Mouse (Mus musculus) T-helper 2 cell (primary cell): ENCODE results near the gene Cdx4.

Experiments
- in situ Hi-C: fragments of 300-600 bp; cut with MboI, MseI; formaldehyde crosslinking; loops from one replicate; pipeline ENCODE4 v1.15.1; 2025; ENCODE audit warnings: high pct_unique_total_duplicates

Gene Cdx4

DNA sequence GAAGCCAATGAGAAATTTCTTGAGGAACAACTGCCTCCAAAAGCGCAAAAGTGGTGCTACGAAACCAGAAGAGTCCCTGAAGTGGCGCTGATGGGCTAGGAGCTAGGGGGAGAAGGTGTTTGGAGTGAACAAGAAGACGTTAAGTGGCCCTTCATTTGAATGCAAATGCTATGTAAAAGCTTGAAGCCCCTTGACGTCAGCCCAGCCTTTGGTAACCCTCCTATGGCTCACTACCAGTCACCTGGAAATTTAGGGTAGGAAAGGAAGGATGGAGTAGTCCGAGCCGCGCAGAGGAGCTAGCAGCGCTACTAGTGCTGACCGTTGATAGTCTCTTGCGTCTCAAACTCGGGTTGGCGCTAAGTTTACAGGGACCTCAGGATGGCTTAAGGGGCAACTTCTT is at the start of gene Cdx4:
Cdx4 (plus strand) TSS at position 253 of the 400 bp plus-strand sequence.
- in situ Hi-C loops: no loop called here

DNA sequence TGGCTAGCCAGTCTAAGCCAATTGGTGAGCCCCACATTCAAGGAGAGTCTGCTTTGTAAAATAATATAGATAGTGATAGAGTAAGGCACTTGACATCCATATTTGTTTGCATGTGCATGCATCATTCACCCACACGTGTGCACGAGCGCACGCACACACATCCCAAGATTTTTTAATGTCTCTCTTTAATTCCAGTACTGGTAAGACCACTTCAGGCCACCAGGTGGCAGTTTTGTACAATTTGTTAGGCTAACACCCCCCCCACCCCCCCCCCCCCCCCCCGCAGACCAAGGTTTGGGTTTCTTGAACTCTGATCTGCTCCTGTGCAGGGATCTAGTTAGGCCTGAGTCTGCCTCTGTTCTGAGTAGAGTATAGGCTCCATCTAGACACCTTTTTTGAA is 46.9 kb upstream of the Cdx4 start:
- in situ Hi-C loops: no loop called here

DNA sequence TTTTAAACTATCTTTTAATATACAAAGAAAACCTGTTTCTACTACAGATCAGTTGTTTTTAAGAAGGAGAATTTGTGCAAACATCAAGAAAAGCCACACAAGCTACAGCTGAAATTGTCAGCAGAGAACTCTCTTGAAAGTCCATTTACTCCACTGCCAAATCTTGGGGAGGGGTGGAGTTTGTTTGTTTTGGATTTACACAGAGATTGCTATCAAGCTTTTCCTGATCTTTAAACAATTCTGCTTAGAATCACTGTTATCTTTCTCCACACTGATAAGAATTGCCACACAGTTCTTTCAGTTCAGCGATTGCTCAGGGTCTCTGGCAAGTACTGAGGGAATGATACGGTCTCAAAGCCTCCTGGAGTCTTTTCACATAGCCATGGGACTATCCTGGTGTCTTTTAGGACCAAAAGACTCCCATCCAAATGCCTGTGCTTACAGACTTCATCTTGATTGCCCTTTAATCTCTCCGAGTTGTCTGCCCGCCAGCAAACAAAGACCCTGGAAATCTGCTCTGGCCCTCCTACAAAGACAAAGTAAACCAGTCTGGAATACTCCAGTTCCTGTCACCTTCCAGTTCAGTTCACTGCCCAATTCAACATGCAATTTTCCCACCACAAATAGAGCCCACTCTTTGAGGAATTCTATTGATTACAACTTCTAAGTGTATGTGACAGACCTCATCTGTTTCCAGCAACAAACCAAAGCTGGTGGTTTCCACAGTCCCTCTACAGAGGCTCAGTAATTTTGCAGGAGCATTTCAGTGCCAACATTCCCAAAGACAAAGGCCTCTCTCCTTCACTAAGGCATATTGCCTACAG is 34.1 kb upstream of the Cdx4 start:
- in situ Hi-C loops: no loop called here

DNA sequence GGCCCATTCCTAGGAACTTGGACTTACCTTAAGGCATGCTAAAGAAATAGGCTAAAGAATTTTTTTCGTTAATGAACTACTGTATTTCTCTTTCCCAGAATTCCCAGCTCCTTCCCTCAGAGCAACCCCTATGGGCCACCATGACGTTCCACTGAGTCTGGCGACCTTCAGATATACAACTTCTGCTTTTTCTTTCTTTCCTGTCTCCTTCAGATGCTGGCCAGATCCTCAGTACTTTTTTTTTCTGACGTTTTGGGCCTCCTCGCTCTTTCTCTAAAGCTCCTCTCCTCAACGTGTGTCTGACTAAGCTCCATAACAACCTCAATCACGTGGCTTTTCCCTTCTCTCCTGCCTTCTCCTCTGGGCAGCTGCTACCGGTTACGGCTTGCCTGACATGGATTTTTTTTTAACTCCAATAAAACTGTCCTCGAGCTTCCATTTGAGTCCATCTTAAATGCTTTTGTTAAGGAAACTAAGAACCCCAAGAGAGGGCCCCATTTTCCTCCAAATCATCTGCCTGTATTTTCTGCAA is 33.3 kb upstream of the Cdx4 start:
- in situ Hi-C loops: no loop called here

DNA sequence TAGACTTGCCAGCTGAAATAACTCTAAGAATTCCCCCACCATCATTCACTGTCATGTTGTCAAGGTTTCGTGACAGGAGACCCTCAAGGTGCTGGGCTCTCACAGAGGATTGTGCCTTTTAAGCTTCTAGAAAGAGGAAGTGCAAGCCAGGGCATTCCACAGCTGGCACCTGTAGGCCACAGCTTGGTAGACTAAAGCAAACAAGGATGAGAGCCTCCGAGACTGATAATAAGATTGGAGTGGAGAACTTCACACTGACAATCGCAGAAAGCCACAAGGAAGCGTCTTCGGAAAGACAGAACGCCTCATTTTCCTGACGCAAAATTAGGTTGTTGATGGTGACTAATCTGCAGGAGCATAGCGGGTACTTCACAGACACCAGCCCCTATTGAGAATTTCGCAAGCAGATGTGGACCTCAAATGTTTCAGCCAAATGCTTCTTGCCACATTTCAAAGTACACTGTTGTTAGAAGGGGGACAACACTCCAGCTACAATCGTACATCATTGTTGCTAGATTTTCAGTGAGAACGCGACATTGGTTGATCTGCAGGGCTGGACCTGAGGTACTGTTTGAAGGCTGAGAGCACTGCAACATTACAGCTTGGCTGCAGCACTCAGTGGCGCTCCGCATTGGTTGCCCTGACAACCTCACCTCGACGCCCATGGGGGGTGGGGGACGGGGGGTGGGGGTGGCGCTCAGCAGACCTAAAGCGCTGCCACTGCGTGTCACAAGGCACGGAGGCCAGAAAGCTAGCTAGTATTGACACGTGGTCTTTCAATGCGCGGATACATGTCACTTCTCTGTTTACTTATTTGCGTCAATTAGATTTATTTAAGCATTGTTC is 32.5 kb upstream of the Cdx4 start:
- in situ Hi-C loops: no loop called here

DNA sequence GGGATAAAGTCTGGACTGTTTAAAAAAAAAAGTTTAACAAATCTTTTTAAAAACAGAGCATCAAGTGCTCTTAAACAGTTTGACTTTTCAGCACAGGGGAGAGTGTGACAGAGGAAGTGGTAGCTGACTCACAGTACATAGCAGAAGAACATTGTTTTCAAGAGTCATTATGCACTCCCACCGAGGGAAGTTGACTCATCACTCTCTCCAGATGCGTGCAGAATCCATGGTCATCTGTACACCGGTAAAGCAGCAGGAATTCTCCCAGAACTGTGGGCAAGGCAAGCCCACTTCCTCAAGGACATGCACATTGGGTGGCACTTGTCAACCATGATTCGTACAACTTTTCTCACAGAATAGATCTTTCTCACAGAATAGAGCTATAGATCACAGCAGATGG is 22.3 kb upstream of the Cdx4 start:
- in situ Hi-C loops: no loop called here

DNA sequence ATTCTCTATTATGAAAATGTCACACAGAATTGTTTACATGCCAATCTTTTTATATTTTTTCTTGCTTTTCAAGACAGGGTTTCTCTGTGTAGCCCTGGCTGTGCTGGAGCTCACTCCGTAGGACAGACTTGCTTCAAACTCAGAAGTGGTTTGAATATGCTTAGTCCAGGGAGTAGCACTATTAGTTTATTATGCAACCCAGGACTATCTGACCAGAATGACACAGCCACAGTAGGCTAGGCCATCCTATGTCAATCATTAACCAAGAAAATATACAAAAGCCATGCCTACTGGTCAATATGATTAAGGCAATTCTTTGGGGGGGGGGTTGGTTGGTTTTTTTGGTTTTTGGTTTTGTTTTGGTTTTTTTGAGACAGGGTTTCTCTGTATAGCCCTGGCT is 12.9 kb upstream of the Cdx4 start:
- in situ Hi-C loops: no loop called here

DNA sequence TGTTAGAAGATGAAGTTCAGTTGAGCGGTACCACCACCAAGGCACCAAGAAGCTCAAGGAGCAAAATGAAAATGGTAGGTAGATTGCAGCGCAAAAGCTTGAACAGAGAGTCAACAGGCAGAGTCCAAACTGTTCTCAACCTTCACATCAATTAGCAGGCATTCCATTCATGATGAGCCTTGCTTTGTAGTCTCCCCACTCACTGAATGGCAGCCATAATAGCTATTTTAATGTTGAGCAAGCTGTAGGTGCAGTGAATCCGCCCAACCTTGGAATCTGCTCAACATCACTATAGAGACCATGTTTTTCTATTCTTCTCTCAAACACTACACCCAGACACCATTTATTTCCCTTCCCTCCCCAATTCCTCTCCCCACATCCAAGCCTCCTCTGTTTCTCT is 9.5 kb upstream of the Cdx4 start:
- in situ Hi-C loops: no loop called here

DNA sequence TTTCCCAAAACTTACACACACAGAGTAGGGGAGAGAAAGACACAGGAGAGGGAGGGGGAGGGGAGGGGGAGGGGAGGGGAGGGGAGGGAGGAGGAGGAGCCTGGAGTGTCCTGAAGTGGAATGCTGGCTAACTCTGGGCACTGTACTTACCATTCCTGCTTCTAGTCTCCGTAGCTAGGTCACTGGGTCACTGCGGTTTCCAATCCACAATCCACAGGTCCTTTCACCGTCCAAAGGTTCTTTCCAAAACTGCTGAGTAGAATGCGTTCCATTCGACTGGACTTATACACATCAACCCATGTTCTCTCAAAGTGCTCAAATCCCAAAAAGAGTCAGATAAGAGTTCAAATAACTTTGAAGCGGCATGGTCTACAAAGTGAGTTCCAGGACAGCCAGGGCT is 7.1 kb upstream of the Cdx4 start:
- in situ Hi-C loops: no loop called here

DNA sequence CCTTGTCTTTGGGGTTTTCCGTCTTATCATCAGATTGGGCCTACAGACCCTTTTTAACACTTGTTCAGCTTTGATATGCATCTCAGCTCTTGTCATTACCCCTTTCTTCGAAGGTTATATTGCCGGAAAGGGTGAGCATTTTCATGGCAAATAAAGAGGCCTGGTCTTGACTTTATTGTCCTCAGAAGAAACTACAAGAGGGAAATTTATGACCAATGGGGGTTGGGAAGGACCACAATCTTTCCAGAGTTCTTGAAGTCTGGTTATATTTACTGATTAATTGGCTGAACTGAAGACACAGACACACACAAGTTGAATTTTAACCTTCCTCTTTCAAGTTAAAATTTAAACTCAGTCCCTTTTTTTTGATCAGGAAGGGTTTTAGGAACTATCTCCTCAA is 4.7 kb downstream of the Cdx4 start:
- in situ Hi-C loops: no loop called here

DNA sequence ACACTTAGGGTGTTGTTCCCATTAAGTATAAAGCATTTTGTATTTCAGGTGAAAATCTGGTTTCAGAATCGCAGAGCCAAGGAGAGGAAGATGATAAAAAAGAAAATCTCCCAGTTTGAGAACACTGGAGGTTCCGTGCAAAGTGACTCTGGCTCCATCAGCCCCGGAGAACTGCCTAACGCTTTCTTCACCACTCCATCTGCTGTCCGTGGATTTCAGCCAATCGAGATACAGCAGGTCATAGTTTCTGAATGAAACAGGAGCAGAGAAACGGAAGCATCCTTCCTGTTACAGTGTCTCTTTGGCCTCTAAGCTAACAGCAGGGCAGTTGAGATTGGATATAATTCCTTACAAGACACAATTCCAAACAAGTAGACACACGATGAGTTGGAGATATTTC is 8.2 kb downstream of the Cdx4 start:
- in situ Hi-C loops: no loop called here

DNA sequence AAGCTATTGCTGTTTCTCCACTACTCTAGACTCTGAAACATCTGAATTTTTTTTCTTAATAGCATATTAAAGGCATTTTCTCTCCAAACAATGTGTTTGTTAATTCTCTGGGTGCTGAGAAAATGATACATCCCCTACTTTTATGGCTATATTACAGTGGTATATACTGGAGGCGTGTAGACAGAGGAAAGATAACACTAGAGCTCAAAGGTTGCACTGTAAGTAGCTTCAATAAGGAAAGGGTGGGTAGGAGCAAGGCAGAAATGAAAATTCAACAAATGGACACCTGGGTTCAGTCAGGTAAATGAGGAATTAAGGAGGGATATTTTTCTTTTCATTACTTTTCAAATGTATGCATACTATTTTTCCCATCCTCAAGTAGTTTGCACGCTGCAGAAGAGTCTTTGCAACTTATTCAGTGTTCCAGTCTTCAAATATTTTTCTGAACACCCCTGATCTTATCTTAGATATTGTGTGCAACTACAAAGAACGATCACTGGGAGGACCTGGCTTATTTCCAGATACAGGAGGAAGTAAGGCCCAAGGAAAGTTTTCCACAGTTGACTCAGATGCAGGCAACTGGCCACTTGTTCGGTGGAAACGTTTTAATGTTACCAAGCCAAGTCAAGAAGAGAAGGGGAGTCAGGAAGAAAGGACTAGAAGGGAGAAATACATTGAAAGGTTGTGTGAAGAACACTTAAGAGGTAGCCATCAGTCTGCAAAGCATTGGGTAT is 10.1 kb downstream of the Cdx4 start:
- in situ Hi-C loops: no loop called here

DNA sequence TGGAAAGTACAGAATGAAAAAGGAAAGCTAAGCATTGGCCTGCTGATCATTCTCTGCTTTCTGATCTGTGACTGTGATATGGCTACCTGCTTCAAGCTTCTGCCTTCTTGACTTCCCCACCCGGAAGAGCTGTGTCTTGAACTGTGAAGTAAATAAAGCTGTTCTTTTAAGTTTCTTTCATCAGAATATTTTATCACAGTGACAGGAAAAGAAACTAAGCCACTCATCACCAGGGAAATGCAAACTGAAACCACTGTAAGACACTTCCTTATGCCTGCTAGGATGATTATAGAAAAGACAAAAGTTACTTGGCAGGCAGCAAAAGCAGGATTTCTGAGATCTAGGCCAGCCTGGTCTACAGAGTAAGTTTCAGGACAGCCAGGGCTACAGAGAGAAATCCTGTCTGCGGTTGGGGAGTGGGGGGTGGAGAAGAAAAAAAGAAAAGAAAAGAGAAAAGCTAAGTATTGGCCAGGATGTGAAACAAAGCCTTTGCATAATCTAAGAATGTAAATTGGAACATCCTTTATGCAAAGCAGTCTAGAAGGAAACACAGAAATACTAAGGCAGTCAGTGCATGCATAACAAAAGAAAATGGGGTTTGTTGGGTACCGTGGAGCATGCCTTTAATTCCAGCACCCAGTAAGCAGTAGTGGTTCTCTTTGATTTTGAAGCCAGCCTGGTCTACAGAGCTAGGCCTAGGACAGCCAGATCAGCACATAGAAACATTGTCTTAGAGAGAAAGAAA is 20.3 kb downstream of the Cdx4 start:
- in situ Hi-C loops: no loop called here

DNA sequence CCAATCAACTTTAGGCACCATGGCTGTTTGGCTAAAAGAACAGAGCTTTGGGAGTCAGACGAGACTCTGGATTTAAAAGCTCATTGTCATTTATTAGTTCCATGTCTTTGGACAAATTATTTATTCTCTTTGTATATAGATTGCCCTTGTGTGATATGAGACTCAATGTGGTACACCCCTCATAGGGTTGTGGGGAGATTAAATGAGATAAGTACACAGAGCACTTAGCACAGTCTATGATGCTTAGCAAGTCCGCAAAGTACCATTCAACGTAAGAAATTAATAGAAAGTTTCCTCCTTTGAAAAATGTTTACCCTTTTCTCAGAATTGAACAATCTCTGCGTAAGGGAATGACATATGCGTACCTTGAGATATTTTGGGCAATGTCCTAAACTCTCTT is 34.6 kb downstream of the Cdx4 start:
- in situ Hi-C loops: no loop called here

DNA sequence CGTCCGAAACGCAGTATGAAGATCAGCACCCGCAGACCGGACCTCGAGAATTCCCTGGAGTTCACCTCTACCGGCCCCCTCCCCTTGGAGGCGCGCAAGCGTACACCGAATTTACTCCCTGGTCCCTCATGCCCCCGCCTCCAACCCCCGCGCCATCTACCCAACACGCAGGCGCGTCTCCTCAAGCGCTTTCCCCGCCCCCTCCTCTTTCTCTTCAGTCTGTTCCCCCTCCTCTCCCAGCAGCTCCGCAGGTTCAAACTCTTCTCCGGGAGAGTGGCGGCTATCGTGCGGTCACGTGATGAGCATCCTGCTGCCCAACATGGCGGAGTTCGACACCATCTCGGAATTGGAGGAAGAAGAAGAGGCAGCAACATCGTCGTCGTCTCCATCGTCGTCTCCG is 35.1 kb downstream of the Cdx4 start, which contains the start of gene Chic1:
Chic1 (plus strand) TSS at position 190 of the 400 bp plus-strand sequence.
- in situ Hi-C loops: no loop called here

DNA sequence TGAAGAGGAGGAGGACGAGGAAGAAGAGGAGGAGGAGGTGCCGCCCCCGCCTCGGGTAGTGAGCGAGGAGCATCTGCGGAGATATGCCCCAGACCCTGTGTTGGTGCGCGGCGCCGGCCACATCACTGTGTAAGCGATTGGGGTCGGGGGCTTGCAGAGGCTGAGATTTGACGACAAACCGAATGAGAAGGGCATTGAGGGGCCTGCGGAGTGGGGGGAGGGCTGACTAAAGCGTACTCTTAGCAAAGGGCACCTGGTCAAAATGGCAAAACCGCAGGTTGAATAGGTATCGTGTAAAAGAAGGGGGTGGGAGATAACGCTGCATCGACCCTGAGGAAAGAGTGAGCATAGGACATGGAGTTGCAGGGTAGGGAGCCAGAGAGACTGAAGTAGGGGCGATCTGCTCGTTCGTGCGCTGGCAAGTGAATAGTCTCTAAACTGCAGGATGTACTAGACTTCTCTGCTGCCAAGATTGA is 35.6 kb downstream of the Cdx4 start:
- in situ Hi-C loops: no loop called here

DNA sequence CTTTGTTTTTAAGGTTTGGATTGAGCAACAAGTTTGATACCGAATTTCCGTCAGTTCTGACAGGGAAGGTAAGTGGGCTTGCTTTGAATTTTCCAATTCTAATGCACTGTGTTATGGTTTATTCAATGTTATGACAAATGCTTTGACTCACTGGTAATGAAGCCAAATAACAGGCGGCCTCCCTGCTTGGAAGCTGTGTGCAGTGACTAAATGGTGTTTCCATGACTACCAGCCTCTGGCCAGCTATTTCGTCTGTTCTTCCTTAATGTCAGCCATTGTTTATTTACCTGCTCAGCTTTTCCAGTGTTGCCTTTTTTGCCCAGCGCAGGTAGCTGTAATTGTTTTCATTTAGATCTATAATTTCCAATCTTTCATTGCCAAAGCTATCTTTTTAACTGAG is 45.0 kb downstream of the Cdx4 start:
- in situ Hi-C loops: no loop called here

DNA sequence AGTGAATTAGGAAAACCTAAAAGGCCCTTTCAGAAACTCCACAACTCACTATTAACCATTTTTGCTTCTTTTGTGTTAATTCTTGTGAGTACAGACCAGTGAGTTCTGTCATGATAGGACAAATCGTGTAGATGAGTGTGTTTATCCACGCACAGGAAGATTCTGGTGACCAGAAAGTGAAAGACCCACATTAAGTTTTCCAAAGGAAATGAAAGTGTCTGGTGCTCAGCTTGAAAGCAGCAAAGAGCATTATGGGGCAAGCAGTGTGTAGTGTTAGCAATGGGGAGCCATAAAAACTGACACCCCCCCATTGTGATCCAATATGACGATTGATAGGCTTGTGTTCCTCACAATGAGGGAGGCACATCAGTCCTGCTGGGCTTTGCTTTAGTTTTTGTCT is 47.5 kb downstream of the Cdx4 start:
- in situ Hi-C loops: no loop called here

DNA sequence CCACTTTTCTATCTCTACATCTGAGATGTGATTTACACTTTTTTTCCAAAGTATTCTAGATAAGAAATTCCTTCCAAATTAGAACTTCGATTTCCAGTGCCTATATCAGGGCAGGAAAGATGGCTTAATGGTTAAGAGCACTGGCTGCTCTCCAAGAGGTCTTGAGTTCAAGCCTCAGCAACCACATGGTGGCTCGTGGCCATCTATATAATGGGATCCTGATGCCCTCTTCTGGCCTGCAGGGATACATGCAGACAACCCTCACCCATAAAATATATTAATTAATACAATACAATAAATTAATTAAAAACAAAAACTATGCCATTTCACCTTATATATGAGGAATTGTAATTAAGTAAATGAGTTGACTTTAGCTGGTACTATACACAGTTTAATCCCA is 50.0 kb downstream of the Cdx4 start:
- in situ Hi-C loops: loop anchor here (5.0 kb wide), 1 partner anchor 79 kb away; no protein-coding TSS in a partner anchor

DNA sequence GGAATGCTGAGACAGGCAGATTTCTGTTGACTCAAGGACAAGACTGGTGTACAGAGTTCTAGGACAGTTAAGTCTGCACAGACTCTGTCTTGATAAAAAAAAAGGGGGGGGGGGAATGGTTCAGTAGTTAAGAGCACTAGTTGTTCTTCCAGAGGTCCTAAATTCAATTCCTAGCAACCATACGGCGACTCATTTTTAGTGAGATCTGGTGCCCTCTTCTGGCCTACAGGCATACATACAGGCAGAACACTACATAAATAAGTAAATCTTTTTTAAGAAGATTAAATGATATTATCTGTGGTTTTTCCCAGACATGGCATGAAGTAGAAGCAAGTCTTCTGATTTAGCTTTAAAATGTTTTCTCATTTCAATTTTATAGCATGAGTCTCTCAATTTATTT is 50.4 kb downstream of the Cdx4 start:
- in situ Hi-C loops: loop anchor here (5.0 kb wide), 1 partner anchor 79 kb away; no protein-coding TSS in a partner anchor

DNA sequence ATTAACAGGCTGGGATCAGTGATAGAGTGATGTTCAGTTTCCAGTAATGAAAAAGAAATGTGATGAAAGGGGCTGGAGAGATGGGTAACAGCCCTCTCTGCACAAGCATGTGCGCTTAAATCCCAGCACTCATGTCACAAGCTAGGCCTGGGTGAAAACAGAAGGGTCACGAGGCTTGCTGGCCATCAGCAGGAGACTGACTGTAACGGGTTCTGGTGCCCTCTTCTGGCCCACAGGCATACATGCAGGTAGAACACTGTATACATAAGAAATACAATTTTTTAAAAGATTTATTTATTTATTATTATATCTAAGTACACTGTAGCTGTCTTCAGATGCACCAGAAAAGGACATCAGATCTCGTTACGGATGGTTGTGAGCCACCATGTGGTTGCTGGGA is 53.1 kb downstream of the Cdx4 start:
- in situ Hi-C loops: loop anchor here (5.0 kb wide), 1 partner anchor 82 kb away; no protein-coding TSS in a partner anchor
